Mouse (Mus musculus): Measurements from ENCODE around the gene Gm11733. TPM values are rescaled to one million over a fixed set of nuclear protein-coding genes. Genes with fewer than 3 reads are reported as not detected.
A peak's percentile ranks its signal among the peaks of the same experiment; 100 is the strongest.

The Gm11733 gene
- polyA plus RNA-seq, 2 experiments = not detected

- DNase-seq (ENCODE audit: low spot score) (no peak), ATAC-seq (ENCODE audit: low FRiP score, low read depth) (no peak)
- Histone ChIP-seq H3K4me2 (replicated peaks; ENCODE audit: low read depth, low read length, severe bottlenecking) (peak overlapping the region; percentile 27), H3K27me3 (ENCODE audit: control insufficient read depth, insufficient read depth, low read length) (no peaks in the 10 kb centered on the region), H3K9ac (ENCODE audit: low read depth, low read length, severe bottlenecking) (peak overlapping the region; percentile 26; the same call in 1 of the 2 replicates), H3K9me3 (ENCODE audit: control insufficient read depth, low read length) (no peaks in the 10 kb centered on the region), H3K4me3 (replicated peaks; ENCODE audit: low read length) (no peak overlapping the region), H3K36me3 (ENCODE audit: control insufficient read depth, insufficient read depth, low read length) (no peaks in the 10 kb centered on the region), H3K4me1 (ENCODE audit: control insufficient read depth, insufficient read depth, low read length) (peaks cover 27% of the 10 kb centered on the region), H3K27ac (replicated peaks; ENCODE audit: low read depth, low read length) (no peak overlapping the region)
- no peak for TF ChIP-seq POLR2A (IDR thresholded peaks at IDR 0.05; ENCODE audit: borderline replicate concordance, extremely low read depth, insufficient read depth, insufficient read length)
- WGBS = 10% methylated on average over 18 of the region's 18 CpGs
Observed at GRCm38 (mm10) chr11:117525606-117526349, 41.6 kb downstream of the Gm11733 start.

- H3K36me3 ChIP-seq (ENCODE audit: control insufficient read depth, insufficient read depth, low read length) = no peaks in the 10 kb centered on the region
- no peak overlapping the region for H3K9ac ChIP-seq (ENCODE audit: low read depth, low read length, severe bottlenecking)
Observed at GRCm38 (mm10) chr11:117532374-117532773, 48.2 kb downstream of the Gm11733 start.

GRCm38 (mm10) chr11:117534912-117535311 is 50.7 kb downstream of the Gm11733 start:
- H3K9ac ChIP-seq (ENCODE audit: low read depth, low read length, severe bottlenecking) = no peak overlapping the region
- ATAC-seq (ENCODE audit: low FRiP score, low read depth) = no peak

More at GRCm38 (mm10) chr11:117532374-117532773, 48.2 kb downstream of the Gm11733 start:
- H3K27me3 ChIP-seq (ENCODE audit: control insufficient read depth, insufficient read depth, low read length) = no peaks in the 10 kb centered on the region
- no peak overlapping the region for H3K27ac ChIP-seq (replicated peaks; ENCODE audit: low read depth, low read length)
- no peak overlapping the region for H3K4me2 ChIP-seq (replicated peaks; ENCODE audit: low read depth, low read length, severe bottlenecking)
- peaks cover 7% of the 10 kb centered on the region; the same call in 1 of the 2 replicates for H3K4me1 ChIP-seq (ENCODE audit: control insufficient read depth, insufficient read depth, low read length)
- ATAC-seq (ENCODE audit: low FRiP score, low read depth) = no peak
- TF ChIP-seq POLR2A (IDR thresholded peaks at IDR 0.05; ENCODE audit: borderline replicate concordance, extremely low read depth, insufficient read depth, insufficient read length) = no peak
- WGBS = 54% methylated on average over 10 of the region's 10 CpGs
- H3K4me3 ChIP-seq (replicated peaks; ENCODE audit: low read length) = no peak overlapping the region
- H3K9me3 ChIP-seq (ENCODE audit: control insufficient read depth, low read length) = no peaks in the 10 kb centered on the region
- no peak for DNase-seq (ENCODE audit: low spot score)

GRCm38 (mm10) chr11:117535491-117536304 is 51.5 kb downstream of the Gm11733 start:
- peaks cover 7% of the 10 kb centered on the region; the same call in 1 of the 2 replicates for H3K4me1 ChIP-seq (ENCODE audit: control insufficient read depth, insufficient read depth, low read length)
- no peak overlapping the region for H3K27ac ChIP-seq (replicated peaks; ENCODE audit: low read depth, low read length)
- no peak for TF ChIP-seq POLR2A (IDR thresholded peaks at IDR 0.05; ENCODE audit: borderline replicate concordance, extremely low read depth, insufficient read depth, insufficient read length)
- H3K36me3 ChIP-seq (ENCODE audit: control insufficient read depth, insufficient read depth, low read length) = no peaks in the 10 kb centered on the region
- ATAC-seq (ENCODE audit: low FRiP score, low read depth) (no peak), DNase-seq (ENCODE audit: low spot score) (no peak)
- no peaks in the 10 kb centered on the region for H3K9me3 ChIP-seq (ENCODE audit: control insufficient read depth, low read length)
- no peaks in the 10 kb centered on the region for H3K27me3 ChIP-seq (ENCODE audit: control insufficient read depth, insufficient read depth, low read length)
- H3K4me2 ChIP-seq (replicated peaks; ENCODE audit: low read depth, low read length, severe bottlenecking) = no peak overlapping the region
- 47% methylated on average over 9 of the region's 9 CpGs for WGBS
- no peak overlapping the region for H3K9ac ChIP-seq (ENCODE audit: low read depth, low read length, severe bottlenecking)
- no peak overlapping the region for H3K4me3 ChIP-seq (replicated peaks; ENCODE audit: low read length)

More at GRCm38 (mm10) chr11:117534912-117535311, 50.7 kb downstream of the Gm11733 start:
- Histone ChIP-seq H3K36me3 (ENCODE audit: control insufficient read depth, insufficient read depth, low read length) (no peaks in the 10 kb centered on the region), H3K4me1 (ENCODE audit: control insufficient read depth, insufficient read depth, low read length) (peaks cover 7% of the 10 kb centered on the region; the same call in 1 of the 2 replicates), H3K27me3 (ENCODE audit: control insufficient read depth, insufficient read depth, low read length) (no peaks in the 10 kb centered on the region), H3K4me2 (replicated peaks; ENCODE audit: low read depth, low read length, severe bottlenecking) (no peak overlapping the region), H3K27ac (replicated peaks; ENCODE audit: low read depth, low read length) (no peak overlapping the region), H3K9me3 (ENCODE audit: control insufficient read depth, low read length) (no peaks in the 10 kb centered on the region), H3K4me3 (replicated peaks; ENCODE audit: low read length) (no peak overlapping the region)
- 67% methylated on average over 10 of the region's 10 CpGs for WGBS
- TF ChIP-seq POLR2A (IDR thresholded peaks at IDR 0.05; ENCODE audit: borderline replicate concordance, extremely low read depth, insufficient read depth, insufficient read length) = no peak
- DNase-seq (ENCODE audit: low spot score) = no peak

- Histone ChIP-seq H3K36me3 (ENCODE audit: control insufficient read depth, insufficient read depth, low read length) (no peaks in the 10 kb centered on the region), H3K4me2 (replicated peaks; ENCODE audit: low read depth, low read length, severe bottlenecking) (no peak overlapping the region), H3K27me3 (ENCODE audit: control insufficient read depth, insufficient read depth, low read length) (no peaks in the 10 kb centered on the region), H3K4me3 (replicated peaks; ENCODE audit: low read length) (no peak overlapping the region), H3K9me3 (ENCODE audit: control insufficient read depth, low read length) (no peaks in the 10 kb centered on the region), H3K9ac (ENCODE audit: low read depth, low read length, severe bottlenecking) (no peak overlapping the region), H3K4me1 (ENCODE audit: control insufficient read depth, insufficient read depth, low read length) (peaks cover 14% of the 10 kb centered on the region), H3K27ac (replicated peaks; ENCODE audit: low read depth, low read length) (no peak overlapping the region)
- WGBS = 58% methylated on average over 3 of the region's 3 CpGs
- TF ChIP-seq POLR2A (IDR thresholded peaks at IDR 0.05; ENCODE audit: borderline replicate concordance, extremely low read depth, insufficient read depth, insufficient read length) = no peak
- DNase-seq (ENCODE audit: low spot score) (peak; percentile 49), ATAC-seq (ENCODE audit: low FRiP score, low read depth) (no peak)
Observed at GRCm38 (mm10) chr11:117536586-117536985, 52.4 kb downstream of the Gm11733 start.

Other genes starting within 250 kb of the Gm11733 start
- gene Tnrc6c, start 169.9 kb downstream of the Gm11733 start, polyA plus RNA-seq (2012; rRNA removed) = 34.7 and 43.7 TPM in 2 replicates
- 18.1 and 21.1 TPM in 2 replicates for gene Tnrc6c, start 169.9 kb downstream of the Gm11733 start, polyA plus RNA-seq (2014; fragmentation: Nextera tagmentation; extraction: Ambion mirVana)